Mouse (Mus musculus) thymus, postnatal 25 days (tissue): ENCODE measurements around the gene Pla2g4e.

Experiments used
- DNase-seq: peaks from one replicate; pipeline ENCODE4 v3.0.0; 2022

Gene Pla2g4e

GRCm38 (mm10) chr2:120153586-120154360 lies 91.4 kb downstream of the Pla2g4e start:
- DNase-seq, result no peak

- no peak for DNase-seq
These were observed 94.6 kb downstream of the Pla2g4e start for GRCm38 (mm10) chr2:120150571-120150970.

- no peak for DNase-seq
These were observed 95.5 kb downstream of the Pla2g4e start for GRCm38 (mm10) chr2:120149634-120150033.

- DNase-seq, result no peak
These were observed 97.1 kb downstream of the Pla2g4e start for GRCm38 (mm10) chr2:120147999-120148398.

- no peak for DNase-seq
These were observed 97.8 kb downstream of the Pla2g4e start for GRCm38 (mm10) chr2:120147364-120147763.

- no peak for DNase-seq
These were observed 98.6 kb downstream of the Pla2g4e start for GRCm38 (mm10) chr2:120146543-120146942.

- DNase-seq, result no peak
These were observed 100.7 kb downstream of the Pla2g4e start for GRCm38 (mm10) chr2:120144390-120144789.

GRCm38 (mm10) chr2:120142336-120142735 lies 102.8 kb downstream of the Pla2g4e start:
- no peak for DNase-seq

- no peak for DNase-seq
These were observed 103.5 kb downstream of the Pla2g4e start for GRCm38 (mm10) chr2:120141671-120142070.

- DNase-seq, result no peak
These were observed 104.8 kb downstream of the Pla2g4e start for GRCm38 (mm10) chr2:120140326-120140725.

- DNase-seq, result no peak
These were observed 106.0 kb downstream of the Pla2g4e start for GRCm38 (mm10) chr2:120139091-120139490.

- no peak for DNase-seq
These were observed 107.9 kb downstream of the Pla2g4e start for GRCm38 (mm10) chr2:120137281-120137680.

- no peak for DNase-seq
These were observed 110.6 kb downstream of the Pla2g4e start for GRCm38 (mm10) chr2:120134453-120135075.

GRCm38 (mm10) chr2:120131881-120132280 lies 113.3 kb downstream of the Pla2g4e start:
- DNase-seq, result no peak

GRCm38 (mm10) chr2:120129252-120129908 lies 115.8 kb downstream of the Pla2g4e start:
- no peak for DNase-seq

GRCm38 (mm10) chr2:120128611-120129051 lies 116.5 kb downstream of the Pla2g4e start:
- no peak for DNase-seq

- DNase-seq, result no peak
These were observed 117.1 kb downstream of the Pla2g4e start for GRCm38 (mm10) chr2:120128011-120128410.

- DNase-seq, result no peak
These were observed 118.2 kb downstream of the Pla2g4e start for GRCm38 (mm10) chr2:120126901-120127300.

- no peak for DNase-seq
These were observed 118.7 kb downstream of the Pla2g4e start for GRCm38 (mm10) chr2:120126408-120126807.

- DNase-seq, result no peak
These were observed 119.7 kb downstream of the Pla2g4e start for GRCm38 (mm10) chr2:120125461-120125860.

GRCm38 (mm10) chr2:120124946-120125345 lies 120.2 kb downstream of the Pla2g4e start:
- no peak for DNase-seq

GRCm38 (mm10) chr2:120124096-120124495 lies 121.0 kb downstream of the Pla2g4e start:
- no peak for DNase-seq

GRCm38 (mm10) chr2:120122983-120123382 lies 122.2 kb downstream of the Pla2g4e start:
- no peak for DNase-seq

- DNase-seq, result no peak
These were observed 127.8 kb downstream of the Pla2g4e start for GRCm38 (mm10) chr2:120117346-120117745.
